8 mouse cellular contexts compared by ENCODE assay signal in the genomic region with DNA sequence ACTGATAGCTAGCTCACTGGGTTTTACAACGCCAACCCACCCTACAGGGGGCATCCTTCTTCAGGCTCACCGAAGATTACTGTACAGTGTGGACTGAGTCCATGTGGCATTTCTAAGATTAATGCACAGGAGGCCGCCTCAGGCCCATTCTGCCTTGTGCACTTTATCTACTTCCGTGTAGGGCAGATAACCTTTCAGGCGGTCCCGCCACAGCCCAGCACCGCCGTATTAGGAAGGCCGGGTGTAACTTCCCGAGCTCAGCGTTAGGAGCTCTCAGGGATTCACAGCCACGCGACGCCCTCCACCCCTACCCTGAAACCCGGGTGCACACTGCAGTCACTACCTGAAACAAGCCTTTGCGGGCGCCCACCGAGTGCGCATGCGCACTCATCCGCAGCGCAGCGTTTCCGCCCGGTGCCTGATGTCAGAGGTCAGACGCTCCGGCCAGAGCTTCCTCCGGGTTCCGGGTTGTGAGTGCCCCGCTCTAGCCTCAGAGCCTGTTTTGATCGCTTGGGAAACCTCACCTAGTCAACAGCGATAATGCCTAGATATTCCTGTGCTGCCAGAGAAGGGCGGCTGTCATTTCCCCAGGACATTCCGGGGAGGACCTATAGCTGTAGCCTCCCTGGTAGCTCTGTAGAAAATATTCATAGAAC. TPM values are rescaled to one million over a fixed set of nuclear protein-coding genes. Genes with fewer than 3 reads are reported as not detected.
DNase-seq lines count a peak whose midpoint lies in the region; ATAC-seq and TF ChIP-seq lines count a peak whose summit lies in the region.

No protein-coding gene starts in this region.

- ATAC-seq in erythroblast, adult 5-6 weeks (replicated peaks; ENCODE audit: low FRiP score, poor library complexity, severe bottlenecking) = peak; percentile 90
- ATAC-seq in kidney, embryonic 14.5 days (ENCODE audit: low FRiP score, low TSS enrichment) = peak; percentile 94
- ATAC-seq in limb, embryonic 15.5 days (ENCODE audit: insufficient number of reproducible peaks, low FRiP score, low TSS enrichment, low read depth) = peak; percentile 70
- peak; percentile 91 for ATAC-seq in midbrain, postnatal 0 days (ENCODE audit: low FRiP score)

- peak overlapping the region; percentile 94 for H3K4me3 ChIP-seq in bone marrow macrophage, adult 2 months (ENCODE audit: insufficient read depth, low read length)
- peak overlapping the region; percentile 72 for H3K4me3 ChIP-seq in heart, embryonic 10.5 days
- peak overlapping the region; percentile 55 for H3K4me3 ChIP-seq in kidney, embryonic 14.5 days (ENCODE audit: low read length)
- peak overlapping the region; percentile 60 for H3K4me3 ChIP-seq in limb, embryonic 15.5 days
- peak overlapping the region; percentile 55 for H3K4me3 ChIP-seq in midbrain, postnatal 0 days (ENCODE audit: low read depth, low read length)

- H3K27me3 ChIP-seq in heart, embryonic 10.5 days (ENCODE audit: insufficient read depth, poor library complexity, severe bottlenecking) = no peaks in the 10 kb centered on the region
- no peaks in the 10 kb centered on the region for H3K27me3 ChIP-seq in kidney, embryonic 14.5 days (ENCODE audit: control insufficient read depth, insufficient read depth, low read length)
- H3K27me3 ChIP-seq in limb, embryonic 15.5 days = no peaks in the 10 kb centered on the region
- no peaks in the 10 kb centered on the region for H3K27me3 ChIP-seq in midbrain, postnatal 0 days (ENCODE audit: insufficient read depth, low read length)

- peak overlapping the region; percentile 90 for H3K27ac ChIP-seq in bone marrow macrophage, adult 2 months (ENCODE audit: insufficient read depth, low read depth, low read length)
- H3K27ac ChIP-seq in heart, embryonic 10.5 days = peak overlapping the region; percentile 92
- peak overlapping the region; percentile 69; the same call in 1 of the 2 replicates for H3K27ac ChIP-seq in kidney, embryonic 14.5 days (ENCODE audit: low read depth, low read length)
- H3K27ac ChIP-seq in limb, embryonic 15.5 days = peak overlapping the region; percentile 77
- H3K27ac ChIP-seq in midbrain, postnatal 0 days (ENCODE audit: low read depth, low read length) = peak overlapping the region; percentile 75

- no peaks in the 10 kb centered on the region for H3K9me3 ChIP-seq in heart, embryonic 10.5 days
- no peaks in the 10 kb centered on the region for H3K9me3 ChIP-seq in kidney, embryonic 14.5 days (ENCODE audit: control insufficient read depth, low read length)
- no peaks in the 10 kb centered on the region for H3K9me3 ChIP-seq in limb, embryonic 15.5 days
- no peaks in the 10 kb centered on the region for H3K9me3 ChIP-seq in midbrain, postnatal 0 days (ENCODE audit: low read length)

- no peak for TF ChIP-seq CTCF in bone marrow macrophage, adult 2 months (IDR thresholded peaks at IDR 0.05; ENCODE audit: low read depth, low read length)
- TF ChIP-seq CTCF in midbrain, postnatal 0 days (IDR thresholded peaks at IDR 0.05) = peak; percentile 53

- peak; percentile 93 for DNase-seq in 416B (ENCODE audit: low read depth)
- peak; percentile 96 for DNase-seq in heart, embryonic 10.5 days (ENCODE audit: low spot score)
- DNase-seq in midbrain, postnatal 0 days (ENCODE audit: low spot score) = peak; percentile 83
- peak; percentile 90 for DNase-seq in spleen, postnatal 10 days (ENCODE audit: low spot score in 2 of 2)

- peak overlapping the region; percentile 60 for H3K4me2 ChIP-seq in kidney, embryonic 14.5 days (replicated peaks; ENCODE audit: low read depth, low read length)
- peak overlapping the region; percentile 66 for H3K4me2 ChIP-seq in limb, embryonic 15.5 days
- H3K4me2 ChIP-seq in midbrain, postnatal 0 days (ENCODE audit: low read depth, low read length, poor library complexity, severe bottlenecking) = peak overlapping the region; percentile 69

- peaks cover 23% of the 10 kb centered on the region for H3K4me1 ChIP-seq in bone marrow macrophage, adult 2 months (ENCODE audit: control insufficient read depth, insufficient read depth, low read length)
- H3K4me1 ChIP-seq in heart, embryonic 10.5 days = 0 out of 2 replicates have a peak, but pooled peaks cover 3% of the 10 kb centered on the region
- 0 out of 2 replicates have a peak, but pooled peaks cover 4% of the 10 kb centered on the region for H3K4me1 ChIP-seq in kidney, embryonic 14.5 days (ENCODE audit: control insufficient read depth, insufficient read depth, low read length)
- H3K4me1 ChIP-seq in limb, embryonic 15.5 days = peaks cover 8% of the 10 kb centered on the region
- H3K4me1 ChIP-seq in midbrain, postnatal 0 days (ENCODE audit: insufficient read depth, low read length) = no peaks in the 10 kb centered on the region; the same call in 1 of the 2 replicates

- TF ChIP-seq POLR2A in bone marrow macrophage, adult 2 months (IDR thresholded peaks at IDR 0.05; ENCODE audit: borderline replicate concordance, low read depth, low read length) = no peak

- peaks cover 4% of the 10 kb centered on the region; the same call in 1 of the 2 replicates for H3K36me3 ChIP-seq in heart, embryonic 10.5 days
- H3K36me3 ChIP-seq in kidney, embryonic 14.5 days (ENCODE audit: control insufficient read depth, insufficient read depth, low read length) = no peaks in the 10 kb centered on the region
- no peaks in the 10 kb centered on the region for H3K36me3 ChIP-seq in limb, embryonic 15.5 days
- H3K36me3 ChIP-seq in midbrain, postnatal 0 days (ENCODE audit: insufficient read depth, low read length) = no peaks in the 10 kb centered on the region

- H3K9ac ChIP-seq in kidney, embryonic 14.5 days (ENCODE audit: low read depth, low read length) = peak overlapping the region; percentile 66
- peak overlapping the region; percentile 58 for H3K9ac ChIP-seq in limb, embryonic 15.5 days
- H3K9ac ChIP-seq in midbrain, postnatal 0 days (replicated peaks; ENCODE audit: low read length, poor library complexity, severe bottlenecking) = peak overlapping the region; percentile 51

- 3% methylated on average over 34 of the region's 34 CpGs for WGBS in heart, embryonic 10.5 days
- 4% methylated on average over 34 of the region's 34 CpGs for WGBS in kidney, embryonic 14.5 days
- 3% methylated on average over 34 of the region's 34 CpGs for WGBS in limb, embryonic 15.5 days
- WGBS in midbrain, postnatal 0 days = 2% methylated on average over 34 of the region's 34 CpGs

RNA-seq across cellular contexts. Expression of a gene that starts 6.0 kb away (rescaled TPM):
- 31.5 and 33.1 TPM in 2 replicates for polyA plus RNA-seq in bone marrow macrophage, adult 2 months (2012; ENCODE audit: insufficient read depth, insufficient read length, missing spikeins)
- 18.8 and 27.1 TPM in 2 replicates for total RNA-seq in erythroblast, adult 5-6 weeks (2015; ENCODE audit: low replicate concordance)
- total RNA-seq in erythroblast, adult 5-6 weeks (2017; ENCODE audit: low replicate concordance) = 17.1 and 29.0 TPM in 2 replicates
- 18.0 and 21.9 TPM in 2 replicates for polyA plus RNA-seq in heart, embryonic 10.5 days (2016; fragmentation: Nextera tagmentation; extraction: Ambion mirVana)
- polyA plus RNA-seq in kidney, embryonic 14.5 days (2014; fragmentation: Nextera tagmentation; extraction: Ambion mirVana) = 28.4 and 36.6 TPM in 2 replicates
- 44.3 and 45.3 TPM in 2 replicates for polyA plus RNA-seq in limb, embryonic 15.5 days (2015; fragmentation: Nextera tagmentation; extraction: Ambion mirVana)
- 16.4 and 27.4 TPM in 2 replicates for total RNA-seq in midbrain, postnatal 0 days (2014; rRNA removed)
- polyA plus RNA-seq in midbrain, postnatal 0 days (2015; fragmentation: Nextera tagmentation; extraction: Ambion mirVana) = 23.7 and 23.8 TPM in 2 replicates

RNA-seq across cellular contexts. Expression of a gene that starts 6.5 kb away (rescaled TPM):
- polyA plus RNA-seq in bone marrow macrophage, adult 2 months (2012; ENCODE audit: insufficient read depth, insufficient read length, missing spikeins) = 14.4 and 16.2 TPM in 2 replicates
- total RNA-seq in erythroblast, adult 5-6 weeks (2015; ENCODE audit: low replicate concordance) = 2.3 and 14.4 TPM in 2 replicates
- 2.6 and 6.4 TPM in 2 replicates for total RNA-seq in erythroblast, adult 5-6 weeks (2017; ENCODE audit: low replicate concordance)
- polyA plus RNA-seq in heart, embryonic 10.5 days (2016; fragmentation: Nextera tagmentation; extraction: Ambion mirVana) = 1.4 and 3.0 TPM in 2 replicates
- 0.64 and 2.3 TPM in 2 replicates for polyA plus RNA-seq in kidney, embryonic 14.5 days (2014; fragmentation: Nextera tagmentation; extraction: Ambion mirVana)
- polyA plus RNA-seq in limb, embryonic 15.5 days (2015; fragmentation: Nextera tagmentation; extraction: Ambion mirVana) = 1.1 and 2.3 TPM in 2 replicates
- 5.0 and 5.5 TPM in 2 replicates for total RNA-seq in midbrain, postnatal 0 days (2014; rRNA removed)
- polyA plus RNA-seq in midbrain, postnatal 0 days (2015; fragmentation: Nextera tagmentation; extraction: Ambion mirVana) = 1.3 TPM in 2 replicates

Comparison
In these comparisons a context has a peak if more than half of its experiments do, and no peak if none do; other contexts are left out.
1. Peak in every context shown above with its lines: DNase-seq, ATAC-seq, H3K4me3 ChIP-seq and H3K27ac ChIP-seq.